ENCODE assay signal across 16 mouse cellular contexts in genomic region chr5:96890367-96890766, GRCm38 (mm10).
DNase-seq lines count a peak whose midpoint lies in the region; ATAC-seq lines count a peak whose summit lies in the region.
"Had no signal": no experiment of that assay in that cellular context is flagged by ENCODE, and none has a peak within 500 bp of the region (broad histone marks: within the 10 kb centered on the region; RNA-seq: fewer than 3 reads in every experiment).

No protein-coding gene starts in this region.

- intact Hi-C loops in heart, postnatal 10 days (cut with DNase I), result no loop called here

- H3K4me2 ChIP-seq in forebrain, embryonic 15.5 days (replicated peaks), result no peak overlapping the region
- no peak overlapping the region for H3K4me2 ChIP-seq in forebrain, embryonic 11.5 days (ENCODE audit: low read depth, low read length, severe bottlenecking)
- H3K4me2 ChIP-seq: embryonic facial prominence, embryonic 12.5 days; liver, embryonic 11.5 days; midbrain, embryonic 12.5 days; neural tube, embryonic 13.5 days had no signal

- H3K9ac ChIP-seq in forebrain, embryonic 15.5 days (replicated peaks), result no peak overlapping the region
- H3K9ac ChIP-seq in forebrain, embryonic 11.5 days (ENCODE audit: low read length), result no peak overlapping the region
- H3K9ac ChIP-seq: embryonic facial prominence, embryonic 12.5 days; midbrain, embryonic 12.5 days; neural tube, embryonic 13.5 days had no signal

- H3K4me3 ChIP-seq in forebrain, embryonic 15.5 days, result no peak overlapping the region
- no peak overlapping the region for H3K4me3 ChIP-seq in forebrain, embryonic 11.5 days (ENCODE audit: low read depth, low read length)
- H3K4me3 ChIP-seq: embryonic facial prominence, embryonic 12.5 days; midbrain, embryonic 12.5 days; neural tube, embryonic 13.5 days had no signal

- H3K9me3 ChIP-seq in forebrain, embryonic 15.5 days, result no peaks in the 10 kb centered on the region
- H3K9me3 ChIP-seq in forebrain, embryonic 11.5 days (ENCODE audit: control insufficient read depth, low read length), result no peaks in the 10 kb centered on the region
- H3K9me3 ChIP-seq: embryonic facial prominence, embryonic 12.5 days; G1E; midbrain, embryonic 12.5 days; neural tube, embryonic 13.5 days had no signal

- no peaks in the 10 kb centered on the region for H3K36me3 ChIP-seq in forebrain, embryonic 15.5 days
- no peaks in the 10 kb centered on the region for H3K36me3 ChIP-seq in forebrain, embryonic 11.5 days (ENCODE audit: control insufficient read depth, insufficient read depth, low read length)
- H3K36me3 ChIP-seq: embryonic facial prominence, embryonic 12.5 days; G1E; midbrain, embryonic 12.5 days; neural tube, embryonic 13.5 days had no signal

- H3K27me3 ChIP-seq in forebrain, embryonic 15.5 days, result no peaks in the 10 kb centered on the region
- H3K27me3 ChIP-seq in forebrain, embryonic 11.5 days (ENCODE audit: control insufficient read depth, insufficient read depth, low read length), result no peaks in the 10 kb centered on the region
- H3K27me3 ChIP-seq: embryonic facial prominence, embryonic 12.5 days; midbrain, embryonic 12.5 days; neural tube, embryonic 13.5 days had no signal

- no peak overlapping the region for H3K27ac ChIP-seq in forebrain, embryonic 15.5 days (replicated peaks)
- no peak overlapping the region for H3K27ac ChIP-seq in forebrain, embryonic 11.5 days (ENCODE audit: low read depth, low read length)
- H3K27ac ChIP-seq: embryonic facial prominence, embryonic 12.5 days; midbrain, embryonic 12.5 days; neural tube, embryonic 13.5 days had no signal

- no peaks in the 10 kb centered on the region for H3K4me1 ChIP-seq in forebrain, embryonic 15.5 days
- no peaks in the 10 kb centered on the region for H3K4me1 ChIP-seq in forebrain, embryonic 11.5 days (replicated peaks; ENCODE audit: control insufficient read depth, insufficient read depth, low read length)
- H3K4me1 ChIP-seq: embryonic facial prominence, embryonic 12.5 days; midbrain, embryonic 12.5 days; neural tube, embryonic 13.5 days had no signal

- no peak for DNase-seq in forebrain, embryonic 11.5 days (ENCODE audit: low spot score)
- peak; percentile 47 for DNase-seq in layer of hippocampus, adult 11-12 months (ENCODE audit: low spot score)
- DNase-seq in layer of hippocampus, adult 9-10 months (ENCODE audit: low spot score), result no peak
- DNase-seq in right cerebral cortex, postnatal 36 days (ENCODE audit: low spot score in 2 of 2), result peak; percentile 18 to 19
- DNase-seq in right cerebral cortex, postnatal 4 days, result no peak
- DNase-seq in heart, postnatal 10 days, result no peak
- DNase-seq in embryo, embryonic 11 days, result no peak
- DNase-seq: heart, postnatal 14 days; lung, postnatal 10 days had no signal

- WGBS in forebrain, embryonic 15.5 days, result 53% methylated on average over 5 of the region's 5 CpGs
- 77% methylated on average over 5 of the region's 5 CpGs for WGBS in forebrain, embryonic 11.5 days

- ATAC-seq in forebrain, embryonic 15.5 days (replicated peaks), result peak; percentile 68; the same call in 1 of the 2 replicates
- no peak for ATAC-seq in forebrain, embryonic 11.5 days (replicated peaks; ENCODE audit: low FRiP score)
- ATAC-seq: intestine, postnatal 0 days had no signal

Comparison
In these comparisons a context has a peak if more than half of its experiments do, and no peak if none do; other contexts are left out.
1. DNase-seq: peak in layer of hippocampus, adult 11-12 months (single experiment) and right cerebral cortex, postnatal 36 days (2 of 2); none in forebrain, embryonic 11.5 days (single experiment), layer of hippocampus, adult 9-10 months (single experiment), right cerebral cortex, postnatal 4 days (single experiment), heart, postnatal 10 days (0 of 2) and embryo, embryonic 11 days (single experiment).